Mouse (Mus musculus): ENCODE results near the gene Sgsm3. TPM values are rescaled to one million over a fixed set of nuclear protein-coding genes. Genes with fewer than 3 reads are reported as not detected.

The Sgsm3 gene
- total RNA-seq, 2 experiments from 2014 or later = 65.3 to 71.1 TPM

- DNase-seq (ENCODE audit: low spot score in 2 of 2) = no peak
Observed at GRCm38 (mm10) chr15:81060975-81061374, 83.4 kb downstream of the Sgsm3 start.

Small RNAs within 50 kb of the gene (microRNA-seq; reads per million reads assigned to microRNA genes)
- gene Mir5113 = 9.3 to 19.2 reads per million in 2 experiments

Other genes with a start within 250 kb of the Sgsm3 start
- gene Adsl, start 29.3 kb upstream of the Sgsm3 start, total RNA-seq (2021) = 10 to 100 TPM; 27.4 to 30.1 TPM
- 10 to 100 TPM; 78.6 to 79.7 TPM for gene Mrtfa, start 213.0 kb downstream of the Sgsm3 start, total RNA-seq (2021)